Mouse (Mus musculus) megakaryocyte progenitor cell, adult 5-6 weeks (primary cell): ENCODE measurements around the gene Krt222. TPM values are rescaled to one million over a fixed set of nuclear protein-coding genes. Genes with fewer than 3 reads are reported as not detected.
"Not testable (repeated sequence)": the region's sequence is repeated elsewhere in the genome, so short reads cannot be mapped to it uniquely, and the experiment has no call there.

Source experiments
- ATAC-seq: replicated peaks from 2 replicates; pipeline ENCODE4 v1.8.0; 2016; ENCODE audit warnings: mild to moderate bottlenecking, moderate TSS enrichment, inconsistent platforms; ENCODE audit not compliant: poor library complexity
- total RNA-seq, 2 experiments: library from RNA; stranded (forward) in 1 of 2; stranded (reverse) in 1 of 2; fragments of 157-497, 149-512 nt in 1 of 2; fragments of 200-1000 nt in 1 of 2; gene quantifications; 2 replicates each; pipeline versions ENCODE4 v1.2.3 to v1.2.4; 2015 to 2017

Krt222 gene
- total RNA-seq (2015) (not detected in 2 replicates), total RNA-seq (2017) (not detected in 2 replicates)

GRCm38 (mm10) chr11:99243820-99244374 is at the start of gene Krt222:
Gene Krt222 (minus strand): TSS chr11:99244085.
- ATAC-seq, result no peak

GRCm38 (mm10) chr11:99292846-99293245 is 49.0 kb upstream of the Krt222 start:
- ATAC-seq, result peak; percentile 57

- no peak for ATAC-seq
These were observed 41.0 kb upstream of the Krt222 start, which contains the start of gene Krt24 for GRCm38 (mm10) chr11:99284833-99285312. Gene Krt24 (minus strand): TSS chr11:99285262.

GRCm38 (mm10) chr11:99284011-99284410 is 40.1 kb upstream of the Krt222 start:
- no peak for ATAC-seq

- no peak for ATAC-seq
These were observed 39.4 kb upstream of the Krt222 start for GRCm38 (mm10) chr11:99283334-99283733.

GRCm38 (mm10) chr11:99281116-99281515 is 37.2 kb upstream of the Krt222 start:
- ATAC-seq, result no peak

- no peak for ATAC-seq
These were observed 36.1 kb upstream of the Krt222 start for GRCm38 (mm10) chr11:99279986-99280385.

GRCm38 (mm10) chr11:99276786-99277185 is 32.9 kb upstream of the Krt222 start:
- no peak for ATAC-seq

GRCm38 (mm10) chr11:99275624-99276023 is 31.7 kb upstream of the Krt222 start:
- no peak for ATAC-seq

GRCm38 (mm10) chr11:99272721-99273120 is 28.8 kb upstream of the Krt222 start:
- ATAC-seq, result no peak

- no peak for ATAC-seq
These were observed 25.3 kb upstream of the Krt222 start for GRCm38 (mm10) chr11:99269192-99269591.

GRCm38 (mm10) chr11:99265796-99266195 is 21.9 kb upstream of the Krt222 start:
- ATAC-seq, result no peak

- no peak for ATAC-seq
These were observed 21.3 kb upstream of the Krt222 start for GRCm38 (mm10) chr11:99265220-99265619.

GRCm38 (mm10) chr11:99256213-99256612 is 12.3 kb upstream of the Krt222 start:
- no peak for ATAC-seq

- ATAC-seq, result no peak
These were observed 11.4 kb upstream of the Krt222 start for GRCm38 (mm10) chr11:99255316-99255715.

GRCm38 (mm10) chr11:99253893-99254292 is 10.0 kb upstream of the Krt222 start:
- no peak for ATAC-seq

- ATAC-seq, result no peak
These were observed 8.8 kb upstream of the Krt222 start for GRCm38 (mm10) chr11:99252671-99253070.

- ATAC-seq, result no peak
These were observed 6.8 kb upstream of the Krt222 start for GRCm38 (mm10) chr11:99250666-99251065.

- no peak for ATAC-seq
These were observed 6.4 kb upstream of the Krt222 start for GRCm38 (mm10) chr11:99250241-99250640.

GRCm38 (mm10) chr11:99249115-99249514 is 5.2 kb upstream of the Krt222 start:
- ATAC-seq, result 0 out of 2 replicates have a peak, but pooled peaks have one; percentile 37

GRCm38 (mm10) chr11:99247916-99248315 is 4.0 kb upstream of the Krt222 start:
- ATAC-seq, result no peak

- ATAC-seq, result not testable (repeated sequence)
These were observed 634 bp upstream of the Krt222 start for GRCm38 (mm10) chr11:99244519-99244918.
